Mouse (Mus musculus) MEL (cell line): ENCODE measurements around the gene Adgb. TPM values are rescaled to one million over a fixed set of nuclear protein-coding genes. Genes with fewer than 3 reads are reported as not detected.

Experiments
- DNase-seq: peaks from one replicate; pipeline ENCODE4 v3.0.0; 2011; ENCODE audit warnings: low read depth, low spot score
- H3K27ac ChIP-seq: 2 replicates; pipeline ENCODE4 v1.5.1; 2012; ENCODE audit warnings: low read depth, mild to moderate bottlenecking, control low read depth, low read length, moderate library complexity; ENCODE audit not compliant: control insufficient read depth
- H3K27me3 ChIP-seq, 2 experiments: fragments of 150-350 bp in 1 of 2; sonication (generic) in 1 of 2; 2 replicates each; pipeline ENCODE4 v1.6.1; 2012; ENCODE audit warnings: low read length in 2 of 2, mild to moderate bottlenecking in 2 of 2, improper control_type of control experiment in 1 of 2, moderate library complexity in 1 of 2; ENCODE audit not compliant: insufficient read depth in 2 of 2, control insufficient read depth in 1 of 2
- H3K36me3 ChIP-seq, 2 experiments: 2 replicates each; pipeline ENCODE4 v1.6.1; 2012 to 2014; ENCODE audit warnings: low read length in 2 of 2, improper control_type of control experiment in 1 of 2, inconsistent platforms in 1 of 2, mild to moderate bottlenecking in 1 of 2; ENCODE audit not compliant: insufficient read depth in 2 of 2, control insufficient read depth in 1 of 2
- H3K4me1 ChIP-seq, 2 experiments: fragments of 150-350 bp in 1 of 2; sonication (generic) in 1 of 2; 2 replicates each; pipeline ENCODE4 v1.6.1; 2012; ENCODE audit warnings: low read length in 2 of 2, improper control_type of control experiment in 1 of 2, mild to moderate bottlenecking in 1 of 2; ENCODE audit not compliant: insufficient read depth in 2 of 2, control insufficient read depth in 1 of 2
- H3K4me3 ChIP-seq, 2 experiments: fragments of 150-350 bp in 1 of 2; sonication (generic) in 1 of 2; 2 replicates each; pipeline ENCODE4 v1.5.1; 2012; ENCODE audit warnings: low read depth in 2 of 2, low read length in 2 of 2, mild to moderate bottlenecking in 2 of 2, moderate library complexity in 2 of 2, control low read depth in 1 of 2, improper control_type of control experiment in 1 of 2; ENCODE audit not compliant: control insufficient read depth in 1 of 2, insufficient read depth in 1 of 2
- H3K79me2 ChIP-seq: 2 replicates; pipeline ENCODE4 v1.6.1; 2012; ENCODE audit warnings: mild to moderate bottlenecking, low read length, moderate library complexity; ENCODE audit not compliant: control insufficient read depth, poor library complexity, insufficient read depth
- H3K9ac ChIP-seq: 2 replicates; pipeline ENCODE4 v1.6.1; 2012; ENCODE audit warnings: low read depth, mild to moderate bottlenecking, control low read depth, low read length, moderate library complexity; ENCODE audit not compliant: control insufficient read depth, poor library complexity, severe bottlenecking
- H3K9me3 ChIP-seq: fragments of 150-350 bp; sonication (generic); replicated peaks from 2 replicates; pipeline ENCODE4 v1.6.1; 2012; ENCODE audit warnings: mild to moderate bottlenecking, low read length, improper control_type of control experiment, moderate library complexity; ENCODE audit not compliant: insufficient read depth
- BHLHE40 ChIP-seq: IDR thresholded peaks from 2 replicates; pipeline ENCODE4 v1.6.1; 2012; ENCODE audit warnings: low read depth, mild to moderate bottlenecking, inconsistent platforms, low read length, improper control_type of control experiment, borderline replicate concordance
- CTCF ChIP-seq, 3 experiments: IDR thresholded peaks in 2 of 3; conservative IDR thresholded peaks in 1 of 3; 2 replicates each; pipeline ENCODE4 v1.5.1; 2011 to 2012; ENCODE audit warnings: low read length in 3 of 3, low read depth in 2 of 3, mild to moderate bottlenecking in 2 of 3, improper control_type of control experiment in 1 of 3, inconsistent platforms in 1 of 3, mixed read lengths in 1 of 3, moderate library complexity in 1 of 3; ENCODE audit not compliant: control insufficient read depth in 1 of 3, insufficient read depth in 1 of 3, poor library complexity in 1 of 3, severe bottlenecking in 1 of 3
- ELF1 ChIP-seq: IDR thresholded peaks from 2 replicates; pipeline ENCODE4 v1.6.1; 2014; ENCODE audit warnings: low read depth, mild to moderate bottlenecking, inconsistent platforms, low read length, improper control_type of control experiment, moderate library complexity
- EP300 ChIP-seq, 2 experiments: IDR thresholded peaks; 2 replicates each; pipeline ENCODE4 v1.6.1; 2011; ENCODE audit warnings: improper control_type of control experiment in 2 of 2, low read length in 2 of 2, low read depth in 1 of 2, mild to moderate bottlenecking in 1 of 2
- ETS1 ChIP-seq: IDR thresholded peaks from 2 replicates; pipeline ENCODE4 v1.6.1; 2012; ENCODE audit warnings: low read depth, mild to moderate bottlenecking, inconsistent platforms, low read length, improper control_type of control experiment, moderate library complexity
- GABPA ChIP-seq: IDR thresholded peaks from 2 replicates; pipeline ENCODE4 v1.6.1; 2012; ENCODE audit warnings: low read depth, mild to moderate bottlenecking, inconsistent platforms, low read length, improper control_type of control experiment, moderate library complexity
- HCFC1 ChIP-seq: IDR thresholded peaks from 2 replicates; pipeline ENCODE4 v1.6.1; 2012; ENCODE audit warnings: low read depth, mild to moderate bottlenecking, inconsistent platforms, low read length, improper control_type of control experiment, moderate library complexity
- JUND ChIP-seq: IDR thresholded peaks from 2 replicates; pipeline ENCODE4 v1.6.1; 2011; ENCODE audit warnings: low read depth, mild to moderate bottlenecking, improper control_type of control experiment, low read length
- MAFK ChIP-seq: IDR thresholded peaks from 2 replicates; pipeline ENCODE4 v1.6.1; 2011; ENCODE audit warnings: low read depth, mild to moderate bottlenecking, low read length, improper control_type of control experiment, borderline replicate concordance
- MAX ChIP-seq: IDR thresholded peaks from 2 replicates; pipeline ENCODE4 v1.6.1; 2011; ENCODE audit warnings: low read length, improper control_type of control experiment
- MEF2A ChIP-seq: IDR thresholded peaks from 2 replicates; pipeline ENCODE4 v1.6.1; 2014; ENCODE audit warnings: low read depth, mild to moderate bottlenecking, inconsistent platforms, low read length, improper control_type of control experiment; ENCODE audit not compliant: poor library complexity, insufficient replicate concordance, severe bottlenecking; ENCODE audit errors: extremely low read depth
- MXI1 ChIP-seq: IDR thresholded peaks from 2 replicates; pipeline ENCODE4 v1.6.1; 2011; ENCODE audit warnings: mild to moderate bottlenecking, low read depth, low read length, improper control_type of control experiment
- MYC ChIP-seq: IDR thresholded peaks from 2 replicates; pipeline ENCODE4 v1.6.1; 2011; ENCODE audit warnings: low read depth, mild to moderate bottlenecking, low read length, improper control_type of control experiment, moderate library complexity
- NRF1 ChIP-seq: IDR thresholded peaks from 2 replicates; pipeline ENCODE4 v1.6.1; 2014; ENCODE audit warnings: low read depth, mild to moderate bottlenecking, inconsistent platforms, low read length, improper control_type of control experiment, moderate library complexity; ENCODE audit not compliant: poor library complexity, insufficient read depth, severe bottlenecking
- POLR2A ChIP-seq, 2 experiments: IDR thresholded peaks; 2 replicates each; pipeline ENCODE4 v1.6.1; 2011 to 2012; ENCODE audit warnings: low read length in 2 of 2, mild to moderate bottlenecking in 2 of 2, control low read depth in 1 of 2, improper control_type of control experiment in 1 of 2, low read depth in 1 of 2, moderate library complexity in 1 of 2; ENCODE audit not compliant: control insufficient read depth in 1 of 2, insufficient read depth in 1 of 2, poor library complexity in 1 of 2
- RAD21 ChIP-seq: IDR thresholded peaks from 2 replicates; pipeline ENCODE4 v1.6.1; 2011; ENCODE audit warnings: mild to moderate bottlenecking, low read depth, low read length, improper control_type of control experiment
- RCOR1 ChIP-seq: IDR thresholded peaks from 2 replicates; pipeline ENCODE4 v1.6.1; 2012; ENCODE audit warnings: low read depth, mild to moderate bottlenecking, inconsistent platforms, low read length, improper control_type of control experiment
- SIN3A ChIP-seq: IDR thresholded peaks from 2 replicates; pipeline ENCODE4 v1.6.1; 2012; ENCODE audit warnings: low read length, improper control_type of control experiment, inconsistent platforms
- SMC3 ChIP-seq: IDR thresholded peaks from 2 replicates; pipeline ENCODE4 v1.6.1; 2011; ENCODE audit warnings: low read depth, low read length, improper control_type of control experiment
- TAL1 ChIP-seq: IDR thresholded peaks from 2 replicates; pipeline ENCODE4 v1.6.1; 2012; ENCODE audit warnings: mild to moderate bottlenecking, inconsistent platforms, low read length, moderate library complexity, mixed read lengths
- TCF12 ChIP-seq: IDR thresholded peaks from 2 replicates; pipeline ENCODE4 v1.6.1; 2014; ENCODE audit warnings: low read depth, mild to moderate bottlenecking, inconsistent platforms, low read length, improper control_type of control experiment, moderate library complexity
- USF1 ChIP-seq: IDR thresholded peaks from 2 replicates; pipeline ENCODE4 v1.6.1; 2014; ENCODE audit warnings: low read depth, mild to moderate bottlenecking, inconsistent platforms, low read length, improper control_type of control experiment, moderate library complexity
- ZC3H11A ChIP-seq: IDR thresholded peaks from 2 replicates; pipeline ENCODE4 v1.6.1; 2012; ENCODE audit warnings: low read depth, mild to moderate bottlenecking, inconsistent platforms, low read length, improper control_type of control experiment
- ZNF384 ChIP-seq: IDR thresholded peaks from 2 replicates; pipeline ENCODE4 v1.6.1; 2012; ENCODE audit warnings: low read depth, mild to moderate bottlenecking, inconsistent platforms, low read length, improper control_type of control experiment
- polyA plus RNA-seq, 2 experiments: library from polyadenylated mRNA; stranded (reverse) in 1 of 2; unstranded in 1 of 2; fragments of >175 nt in 1 of 2; fragments of >200 nt in 1 of 2; gene quantifications; 2 replicates each; pipeline versions ENCODE4 v1.2.1 to v1.2.4; 2012; ENCODE audit warnings: low replicate concordance in 2 of 2, low read depth in 1 of 2; ENCODE audit not compliant: insufficient read length in 2 of 2, insufficient read depth in 1 of 2, missing spikeins in 1 of 2
- total RNA-seq: library from RNA; depleted of rRNA; stranded (reverse); fragments of 300-350 nt; gene quantifications from 2 replicates; pipeline ENCODE4 v1.2.3, GENCODE M21; 2012

Adgb gene
- total and polyA plus RNA-seq, 3 experiments, result not detected

DNA sequence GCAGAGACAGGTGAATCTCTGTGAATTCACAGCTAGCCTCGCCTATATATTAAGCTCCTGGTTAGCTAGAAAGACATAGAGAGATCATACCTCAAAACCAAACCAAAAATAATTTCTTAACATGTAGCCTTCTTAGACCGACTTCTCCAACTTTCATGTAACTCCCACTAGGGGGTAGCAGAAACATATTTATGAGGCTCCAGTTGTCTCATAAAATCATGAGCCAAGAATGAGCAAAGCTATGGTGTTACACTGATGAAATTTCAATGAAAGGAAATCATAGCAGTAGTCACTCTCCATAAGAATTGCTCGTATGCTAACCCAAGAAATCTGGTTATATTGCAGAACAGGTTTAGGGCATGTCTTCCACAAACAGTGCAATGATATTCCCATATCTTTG is 64.0 kb downstream of the Adgb start:
- peak; percentile 23 for DNase-seq
- Histone ChIP-seq H3K36me3 (no peaks in the 10 kb centered on the region), H3K9me3 (no peaks in the 10 kb centered on the region), H3K4me3 (no peak overlapping the region), H3K27ac (no peak overlapping the region), H3K4me1 (no peaks in the 10 kb centered on the region), H3K27me3 (no peaks in the 10 kb centered on the region), H3K79me2 (no peaks in the 10 kb centered on the region), H3K9ac (no peak overlapping the region)
- TF ChIP-seq MXI1 (no peak), RAD21 (peak; percentile 61), NRF1 (no peak), ZNF384 (no peak), ETS1 (no peak), JUND (no peak), RCOR1 (no peak), ZC3H11A (peak; percentile 41; the same call in 1 of the 2 replicates), TAL1 (no peak), CTCF (IDR thresholded peaks at IDR 0.05 in 2 of 3, conservative IDR thresholded peaks at IDR 0.05 in 1 of 3; ENCODE audit: control insufficient read depth in 1 of 3, insufficient read depth in 1 of 3, low read depth in 2 of 3, low read length in 3 of 3, poor library complexity in 1 of 3, severe bottlenecking in 1 of 3) (peak in 1 of 3 experiments; percentile 53; a peak in 2 of 6 replicates), SMC3 (peak; percentile 51), HCFC1 (no peak), MEF2A (no peak), BHLHE40 (no peak), MAFK (no peak), TCF12 (no peak), ELF1 (no peak), MYC (no peak), POLR2A (IDR thresholded peaks at IDR 0.05; ENCODE audit: control insufficient read depth in 1 of 2, insufficient read depth in 1 of 2, low read depth in 1 of 2, low read length in 2 of 2, poor library complexity in 1 of 2) (no peak), GABPA (no peak)

DNA sequence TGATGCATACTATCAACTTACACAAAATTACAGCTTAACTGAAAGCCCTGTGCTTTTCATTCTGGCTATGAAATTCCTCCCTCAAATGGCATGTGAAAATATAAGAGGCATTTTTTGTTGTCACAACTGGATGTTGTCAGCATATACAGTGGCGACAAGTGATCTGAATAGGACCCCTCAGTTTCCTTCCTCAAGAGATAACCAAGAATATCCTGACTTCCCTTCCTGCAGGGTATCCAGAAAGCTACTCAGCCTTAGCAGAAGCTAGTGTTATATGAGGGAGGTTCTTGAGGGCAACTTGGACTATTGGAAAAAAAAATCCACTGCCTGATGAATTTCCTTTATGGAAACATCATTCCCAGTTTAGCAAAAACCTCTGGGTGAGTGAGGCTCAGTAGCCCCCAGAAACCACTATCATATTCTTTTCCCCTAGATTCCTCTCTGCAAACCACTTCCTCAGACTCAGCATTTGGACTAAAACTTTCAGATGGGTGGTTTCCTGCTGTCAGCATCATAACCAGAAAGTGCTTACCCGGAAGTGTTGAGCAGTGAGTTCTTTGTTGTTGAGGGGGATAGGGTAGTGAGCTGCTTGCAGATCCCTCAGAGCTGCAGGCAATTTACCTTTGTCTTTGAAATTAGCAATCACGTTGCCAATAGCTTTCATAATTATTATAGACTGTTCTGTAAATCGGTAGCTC is 76.2 kb downstream of the Adgb start:
- no peaks in the 10 kb centered on the region for H3K36me3 ChIP-seq
- no peaks in the 10 kb centered on the region for H3K79me2 ChIP-seq
- DNase-seq, result no peak
- no peak overlapping the region for H3K27ac ChIP-seq
- H3K9ac ChIP-seq, result no peak overlapping the region
- H3K9me3 ChIP-seq, result no peaks in the 10 kb centered on the region
- H3K4me3 ChIP-seq, result no peak overlapping the region
- no peak for TF ChIP-seq EP300 (IDR thresholded peaks at IDR 0.05; ENCODE audit: low read depth in 1 of 2, low read length in 2 of 2)
- no peak for TF ChIP-seq MAX
- TF ChIP-seq BHLHE40, result no peak
- no peak for TF ChIP-seq JUND
- TF ChIP-seq USF1, result no peak
- no peak for TF ChIP-seq SIN3A
- H3K4me1 ChIP-seq, result no peaks in the 10 kb centered on the region
- H3K27me3 ChIP-seq, result peaks cover 0 to 3% of the 10 kb centered on the region in 2 experiments; a peak in 1 of 4 replicates
